Mouse (Mus musculus): ENCODE measurements at regions not wholly inside any gene's neighbourhood (a gene's known extent, or its start where the extent isn't known, plus 50 kb on each side); places are given as distances from the start of the nearest gene placed in this dataset.

- no peak for DNase-seq
Measured at GRCm38 (mm10) chr15:67899772-67900171, 1399.1 kb upstream of the Lrrc6 start.

DNA sequence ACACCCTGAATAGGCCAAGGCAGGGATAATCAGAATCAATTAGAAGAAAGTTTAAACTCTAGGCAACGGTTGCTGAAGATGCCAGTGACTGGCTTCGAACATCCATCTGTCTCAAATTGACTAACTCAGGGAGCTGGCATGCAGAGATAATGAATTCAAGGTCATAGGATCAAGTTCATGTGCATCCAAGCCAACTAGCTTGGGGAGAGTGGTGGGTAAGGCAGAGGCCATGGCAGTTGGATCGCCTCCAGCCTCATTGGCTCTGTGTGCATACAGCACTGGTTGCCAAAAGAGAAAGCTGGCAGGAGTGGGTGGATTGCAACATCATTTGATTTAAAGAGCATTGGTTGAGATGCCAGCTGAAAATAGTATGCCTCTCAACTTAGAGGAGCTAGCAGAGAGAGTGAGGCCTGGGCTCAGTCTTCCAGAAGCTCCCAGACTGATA is 1398.3 kb upstream of the Lrrc6 start:
- DNase-seq, result no peak

DNA sequence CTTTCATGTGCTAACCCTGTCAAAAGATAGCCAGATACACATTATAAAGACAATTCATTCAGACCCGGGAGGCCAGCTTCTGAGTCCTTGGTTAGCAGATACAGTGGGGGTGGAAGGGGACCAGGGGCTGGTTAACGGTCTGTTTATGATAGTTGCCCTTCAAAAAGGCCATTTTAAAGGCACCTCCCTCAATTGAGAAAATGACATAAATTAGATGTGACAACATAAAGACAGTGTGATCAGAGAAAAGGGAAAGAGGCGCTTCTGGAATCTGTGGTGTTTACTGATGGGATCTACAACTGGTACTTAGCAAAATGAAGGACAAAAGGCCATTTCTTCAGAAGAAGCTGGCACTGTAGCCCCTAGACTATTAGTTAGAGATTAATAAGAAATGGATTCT is 1391.4 kb upstream of the Lrrc6 start:
- no peak for DNase-seq

DNA sequence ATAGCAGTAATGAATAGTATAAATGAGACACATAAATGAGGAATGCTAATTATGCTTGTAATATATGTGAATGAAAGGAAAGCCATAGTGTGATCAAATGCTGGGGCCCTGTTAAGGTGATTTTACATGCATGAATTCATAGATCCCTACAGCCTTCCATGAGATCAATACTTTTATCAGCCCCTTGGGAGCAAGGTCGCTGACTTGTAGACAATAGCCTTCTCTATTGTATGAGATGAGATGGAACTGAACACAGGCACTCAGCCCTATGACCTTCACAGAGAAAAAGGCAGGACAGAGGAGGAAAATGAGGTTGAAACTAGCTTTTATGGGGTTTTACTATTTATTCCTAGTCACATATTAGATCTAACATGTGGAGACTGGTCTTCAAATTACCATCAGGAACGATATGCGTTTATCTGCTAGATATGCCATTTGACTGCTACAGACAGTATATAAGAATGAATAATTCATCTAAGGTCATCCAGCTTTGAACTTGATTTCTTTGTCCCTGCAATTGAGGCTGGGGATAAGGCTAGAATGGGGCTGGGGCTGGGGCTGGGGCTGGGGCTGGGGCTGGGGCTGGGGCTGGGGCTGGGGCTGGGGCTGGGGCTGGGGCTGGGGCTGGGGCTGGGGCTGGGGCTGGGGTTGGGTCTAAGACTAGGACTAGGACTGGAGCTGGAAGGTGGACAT is 1390.0 kb upstream of the Lrrc6 start:
- DNase-seq, result no peak

DNA sequence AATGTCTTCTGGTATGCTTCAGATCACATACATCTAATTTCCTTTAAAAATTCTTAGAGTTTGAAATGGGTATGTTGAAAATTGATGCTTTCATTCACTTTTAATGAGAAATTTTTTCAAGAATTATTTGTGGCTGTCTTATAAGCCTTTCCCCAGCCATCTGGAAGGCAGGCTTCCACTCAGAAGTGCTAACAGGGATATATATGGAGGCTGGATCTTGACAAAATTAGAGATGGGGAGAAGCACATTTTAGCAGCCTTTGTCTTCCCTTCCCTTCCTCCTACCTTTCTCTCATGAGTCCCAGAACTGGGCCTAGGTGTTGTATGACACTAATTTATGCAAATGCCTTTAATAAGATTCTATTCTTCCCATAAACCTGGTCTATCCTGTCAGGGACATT is 1387.8 kb upstream of the Lrrc6 start:
- no peak for DNase-seq

DNA sequence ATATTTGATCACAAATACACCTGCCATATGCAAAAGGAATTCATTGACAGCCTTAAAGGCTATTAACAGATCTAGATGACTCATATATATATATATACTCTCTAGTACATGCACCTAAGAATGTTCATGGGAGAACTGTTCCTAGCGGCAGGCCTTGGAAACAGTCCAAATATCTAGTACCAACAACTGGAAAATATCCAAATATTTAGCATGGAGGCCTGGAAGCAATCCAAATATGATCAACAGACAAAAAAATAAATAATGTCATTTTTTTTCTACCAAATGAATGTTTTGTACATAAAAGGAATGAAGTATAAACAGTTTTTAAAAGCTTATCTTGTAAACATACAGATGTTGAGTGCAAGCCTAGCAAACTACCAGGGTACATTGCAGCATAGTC is 1354.6 kb upstream of the Lrrc6 start:
- DNase-seq, result no peak

GRCm38 (mm10) chr15:67850118-67850517 is 1349.4 kb upstream of the Lrrc6 start:
- DNase-seq, result no peak

DNA sequence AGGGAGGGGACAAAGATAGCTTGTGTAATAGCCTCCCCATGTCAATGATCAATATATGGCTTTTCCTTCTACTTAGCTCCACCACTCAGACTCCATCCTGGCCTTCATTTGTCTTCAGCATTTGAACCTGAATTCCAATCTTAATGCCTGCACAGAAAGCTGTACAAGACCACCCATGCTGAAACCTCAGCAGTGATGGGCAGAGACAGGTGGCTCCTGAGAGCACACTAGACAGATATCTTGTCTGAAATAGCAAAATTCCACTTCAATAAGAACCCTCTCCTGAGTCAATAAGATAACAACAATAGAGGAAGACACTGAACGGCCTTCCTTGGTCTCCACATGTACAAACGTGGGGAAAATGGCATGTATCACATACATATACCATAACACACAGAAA is 1345.0 kb upstream of the Lrrc6 start:
- no peak for DNase-seq

DNA sequence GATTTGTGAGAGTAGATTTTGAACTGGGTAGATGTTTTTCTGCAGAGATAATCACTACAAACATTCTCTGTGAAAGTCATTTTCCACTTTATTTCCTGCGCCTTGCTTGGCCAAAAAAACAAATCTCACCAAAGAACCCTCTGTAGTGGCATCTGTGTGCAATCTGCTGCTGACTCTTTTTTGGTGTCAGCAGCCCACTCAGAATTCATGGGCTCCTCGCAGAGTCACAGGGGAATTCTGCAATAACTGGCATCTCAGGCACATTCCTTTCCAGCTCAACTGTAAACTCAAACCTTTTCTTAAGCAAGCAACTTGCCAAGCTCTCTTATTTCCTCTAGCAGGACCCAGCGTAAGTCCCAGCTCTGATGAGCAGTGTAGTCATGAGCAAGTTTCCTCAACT is 1340.0 kb upstream of the Lrrc6 start:
- DNase-seq, result no peak

DNA sequence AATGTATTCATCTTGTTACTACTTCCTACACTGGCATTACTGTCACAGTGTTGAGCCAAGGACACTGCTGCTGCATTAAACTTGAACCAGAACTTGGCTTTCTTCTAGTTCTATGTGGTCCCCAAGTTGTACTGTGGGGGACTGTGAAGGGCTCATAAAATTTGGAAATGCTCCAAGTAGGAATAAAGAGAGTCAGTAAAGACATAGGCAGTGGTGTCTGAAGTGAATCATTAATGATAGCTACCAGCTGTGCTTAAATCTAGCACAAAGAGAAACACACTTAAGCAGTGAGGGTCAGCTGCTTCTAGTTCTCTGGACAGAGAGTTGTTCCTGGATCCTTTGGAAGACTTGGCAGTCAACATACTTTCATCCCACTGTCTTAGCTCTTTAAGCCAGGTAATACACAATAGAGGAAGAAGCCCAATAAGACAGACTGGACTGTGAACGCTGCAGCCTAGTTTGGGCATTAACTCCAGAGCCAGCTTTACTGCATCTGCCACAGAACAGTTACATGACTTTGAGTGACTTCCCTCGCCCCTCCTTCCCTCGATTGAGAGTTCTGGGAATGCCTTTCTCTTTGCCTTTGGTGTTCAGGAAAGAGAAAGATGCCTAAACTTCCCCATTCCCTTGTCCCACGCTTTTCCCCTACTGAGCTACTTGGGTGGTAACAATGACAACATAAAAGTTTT is 1325.2 kb upstream of the Lrrc6 start:
- no peak for DNase-seq

DNA sequence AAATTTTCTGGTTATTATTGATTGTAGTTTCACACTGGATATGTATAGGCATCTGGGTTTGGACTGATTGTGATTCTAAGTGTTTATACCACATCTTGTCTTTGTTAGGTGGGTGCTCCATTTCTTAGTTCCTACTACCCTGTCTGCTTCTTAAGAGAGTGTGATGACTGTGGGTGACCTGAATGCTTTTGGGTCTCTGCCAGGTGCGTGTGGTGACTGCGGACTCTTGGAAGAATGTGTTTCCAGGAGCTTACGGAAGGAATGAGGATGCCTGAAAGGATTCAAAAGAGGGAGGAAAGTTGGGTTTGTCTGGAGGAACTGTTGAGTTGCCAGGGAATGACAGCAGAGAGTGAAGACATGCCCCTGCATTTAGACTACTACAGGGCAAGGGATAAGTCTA is 1322.5 kb upstream of the Lrrc6 start:
- no peak for DNase-seq

DNA sequence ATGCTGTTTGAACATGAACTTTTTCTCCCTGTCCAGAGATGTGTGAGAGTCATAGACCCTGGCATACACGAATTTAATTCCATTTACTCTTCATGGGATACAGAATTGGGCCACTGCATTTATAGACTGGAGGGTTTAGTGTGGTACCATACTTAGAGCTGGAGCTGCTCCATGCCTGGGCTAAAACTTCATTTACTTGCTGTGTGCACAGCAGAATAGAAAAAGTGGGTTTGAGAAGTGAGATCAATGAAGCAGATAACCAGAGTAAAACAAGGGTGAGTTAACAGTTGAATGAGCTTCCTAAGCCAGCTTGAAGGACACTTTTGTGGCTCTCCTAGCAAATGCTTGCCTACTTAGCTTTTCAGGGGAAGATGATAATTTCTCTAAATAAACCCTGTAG is 1299.2 kb upstream of the Lrrc6 start:
- DNase-seq, result no peak

GRCm38 (mm10) chr15:67795578-67795977 is 1294.9 kb upstream of the Lrrc6 start:
- no peak for DNase-seq

- no peak for DNase-seq
Measured at GRCm38 (mm10) chr15:67792822-67793221, 1292.1 kb upstream of the Lrrc6 start.

GRCm38 (mm10) chr15:67788587-67788986 is 1287.9 kb upstream of the Lrrc6 start:
- DNase-seq, result no peak

- no peak for DNase-seq
Measured at GRCm38 (mm10) chr15:67785583-67785982, 1284.9 kb upstream of the Lrrc6 start.

- no peak for DNase-seq
Measured at GRCm38 (mm10) chr15:67783754-67784153, 1283.0 kb upstream of the Lrrc6 start.

GRCm38 (mm10) chr15:67782505-67782904 is 1281.8 kb upstream of the Lrrc6 start:
- no peak for DNase-seq

GRCm38 (mm10) chr15:67780856-67781255 is 1280.1 kb upstream of the Lrrc6 start:
- DNase-seq, result no peak

- no peak for DNase-seq
Measured at GRCm38 (mm10) chr15:67767624-67768023, 1266.9 kb upstream of the Lrrc6 start.

DNA sequence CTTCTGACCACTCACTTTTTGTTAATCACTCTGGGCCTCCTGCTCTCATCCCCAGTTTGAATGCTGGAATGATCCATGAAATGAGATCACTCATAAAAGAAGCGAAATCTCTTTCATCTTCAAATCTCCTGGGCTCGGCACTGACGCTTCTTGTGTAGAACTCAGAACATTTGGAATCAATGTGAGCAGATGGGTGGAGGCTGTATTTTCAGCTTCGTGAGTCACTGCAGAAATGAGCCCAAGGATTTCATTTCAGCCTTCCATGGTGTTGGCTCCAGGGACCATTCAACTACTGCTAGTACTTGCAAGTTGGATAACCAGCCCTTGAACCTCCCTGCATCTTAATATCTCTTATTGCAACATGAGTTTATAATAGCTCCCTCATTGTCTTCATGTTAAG is 1258.5 kb upstream of the Lrrc6 start:
- no peak for DNase-seq

GRCm38 (mm10) chr15:67750582-67750981 is 1249.9 kb upstream of the Lrrc6 start:
- no peak for DNase-seq

GRCm38 (mm10) chr15:67743332-67743731 is 1242.6 kb upstream of the Lrrc6 start:
- DNase-seq, result no peak

- no peak for DNase-seq
Measured at GRCm38 (mm10) chr15:67732988-67733387, 1232.3 kb upstream of the Lrrc6 start.

DNA sequence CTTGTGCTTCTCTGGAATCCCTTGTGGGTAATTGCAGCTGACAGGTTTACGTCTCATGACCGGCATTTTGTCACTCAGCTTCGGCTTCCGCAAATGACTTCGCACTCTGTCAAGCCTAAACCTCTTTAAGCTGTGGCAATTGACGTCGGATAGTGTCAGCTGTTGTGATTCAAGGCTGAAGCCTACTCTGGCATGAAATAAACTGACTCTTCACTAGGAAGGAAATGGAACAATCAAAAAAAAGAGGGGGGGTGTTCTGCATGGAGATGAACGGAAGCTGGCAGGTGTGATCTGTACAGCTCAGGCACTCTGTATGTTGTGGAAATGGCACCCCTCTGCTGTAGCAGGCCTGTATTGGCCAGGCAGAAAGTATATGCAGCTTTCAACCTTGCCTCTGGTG is 1228.8 kb upstream of the Lrrc6 start:
- no peak for DNase-seq

Measured in B cell, adult 2 months (primary cell).